Mouse (Mus musculus) embryonic facial prominence, embryonic 13.5 days (tissue): ENCODE measurements around the gene Vps13d. TPM values are rescaled to one million over a fixed set of nuclear protein-coding genes. Genes with fewer than 3 reads are reported as not detected.
"Not testable (repeated sequence)": the region's sequence is repeated elsewhere in the genome, so short reads cannot be mapped to it uniquely, and the experiment has no call there.

Experiments used
- ATAC-seq: fragments of 200-750 bp; cut with Nextera tagmentation; 2 replicates; pipeline ENCODE4 v1.8.0; 2017; ENCODE audit warnings: low read depth; ENCODE audit not compliant: insufficient number of reproducible peaks, insufficient read depth, low FRiP score, low TSS enrichment
- H3K27ac ChIP-seq: fragments of 300-500 bp; sonication (generic); 2 replicates; pipeline ENCODE4 v1.5.1; 2015; ENCODE audit warnings: moderate library complexity, mild to moderate bottlenecking, inconsistent platforms
- H3K27me3 ChIP-seq: fragments of 300-500 bp; sonication (generic); 2 replicates; pipeline ENCODE4 v1.6.1; 2015; ENCODE audit warnings: mild to moderate bottlenecking, inconsistent platforms
- H3K36me3 ChIP-seq: fragments of 300-500 bp; sonication (generic); 2 replicates; pipeline ENCODE4 v1.6.1; 2015; ENCODE audit warnings: mild to moderate bottlenecking, inconsistent platforms
- H3K4me1 ChIP-seq: fragments of 300-500 bp; sonication (generic); 2 replicates; pipeline ENCODE4 v1.6.1; 2015; ENCODE audit warnings: inconsistent platforms
- H3K4me2 ChIP-seq: fragments of 300-500 bp; sonication (generic); 2 replicates; pipeline ENCODE4 v1.6.1; 2015; ENCODE audit warnings: moderate library complexity, mild to moderate bottlenecking, inconsistent platforms
- H3K4me3 ChIP-seq: fragments of 300-500 bp; sonication (generic); 2 replicates; pipeline ENCODE4 v1.5.1; 2015; ENCODE audit warnings: mild to moderate bottlenecking, inconsistent platforms
- H3K9ac ChIP-seq: fragments of 300-500 bp; sonication (generic); 2 replicates; pipeline ENCODE4 v1.6.1; 2015; ENCODE audit warnings: mild to moderate bottlenecking, inconsistent platforms
- H3K9me3 ChIP-seq: fragments of 300-500 bp; sonication (generic); 2 replicates; pipeline ENCODE4 v1.6.1; 2016; ENCODE audit warnings: inconsistent platforms
- WGBS: fragments of 180-500 bp; shearing (Covaris S2); methylation state at CpG from one replicate; pipeline ENCODE4 v1.1.7; 2015; ENCODE audit warnings: mixed read lengths; 5-methylcytosine and 5-hydroxymethylcytosine counted together
- polyA plus RNA-seq: library from polyadenylated mRNA; unstranded; fragments of >200 nt; fragmentation: Nextera tagmentation; extraction: Ambion mirVana; gene quantifications from 2 replicates; pipeline ENCODE4 v1.2.1, GENCODE M21; 2015

The Vps13d gene
- polyA plus RNA-seq, 1 experiment from 2014 or later: 6.7 TPM

- Histone ChIP-seq H3K9me3 (no peaks in the 10 kb centered on the region), H3K36me3 (peaks cover 24% of the 10 kb centered on the region), H3K9ac (no peak overlapping the region), H3K4me1 (peaks cover 21% of the 10 kb centered on the region), H3K27ac (no peak overlapping the region), H3K4me3 (no peak overlapping the region), H3K27me3 (no peaks in the 10 kb centered on the region), H3K4me2 (no peak overlapping the region)
- ATAC-seq: no peak
Observed at GRCm38 (mm10) chr4:145192686-145193085, 2.1 kb downstream of the Vps13d start.

DNA sequence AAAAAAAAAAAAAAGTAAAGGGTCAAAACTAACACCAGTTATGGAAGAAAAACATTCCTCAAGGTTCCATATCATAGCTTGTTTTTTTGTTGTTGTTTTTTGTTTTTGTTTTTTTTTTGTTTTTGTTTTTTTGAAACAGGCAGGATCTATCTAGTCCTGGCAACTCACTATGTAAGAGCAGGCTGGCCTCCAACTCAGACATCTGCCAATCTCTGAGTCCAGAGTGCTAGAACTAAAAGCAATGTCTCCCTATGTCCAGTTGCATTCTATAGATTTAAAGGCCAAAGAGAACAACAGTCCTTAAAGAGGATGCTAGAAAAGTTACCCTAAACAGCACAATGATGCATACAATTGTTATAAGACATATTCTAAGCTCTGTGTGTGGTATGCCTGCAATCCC lies 6.2 kb downstream of the Vps13d start:
- ATAC-seq: no peak
- Histone ChIP-seq H3K36me3 (peaks cover 54% of the 10 kb centered on the region), H3K4me2 (no peak overlapping the region)

DNA sequence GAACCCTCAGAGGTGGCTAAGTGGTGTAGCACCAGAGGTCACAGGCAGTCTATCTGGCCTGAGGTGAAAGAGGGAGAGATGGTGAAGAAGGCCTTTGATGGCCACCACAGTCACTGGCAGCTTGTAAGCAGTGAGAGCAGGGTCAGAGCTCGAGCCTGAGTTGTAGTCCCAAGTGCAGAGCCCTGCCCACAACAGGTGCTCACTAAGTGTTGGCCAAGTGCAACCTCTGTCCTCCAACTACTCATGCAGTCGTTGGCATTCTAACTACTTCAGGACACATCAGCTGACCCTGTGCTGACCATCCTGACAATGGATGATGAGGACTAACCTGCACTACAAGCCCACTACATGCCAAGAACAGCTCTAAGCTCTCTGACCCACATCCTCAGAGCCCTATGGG lies 7.2 kb downstream of the Vps13d start:
- no peak overlapping the region for H3K9ac ChIP-seq
- H3K4me3 ChIP-seq: no peak overlapping the region
- no peak overlapping the region for H3K4me2 ChIP-seq
- no peak for ATAC-seq
- H3K27ac ChIP-seq: no peak overlapping the region
- H3K27me3 ChIP-seq: no peaks in the 10 kb centered on the region
- peaks cover 4% of the 10 kb centered on the region; the same call in 1 of the 2 replicates for H3K4me1 ChIP-seq
- H3K9me3 ChIP-seq: peaks cover 3% of the 10 kb centered on the region; the same call in 1 of the 2 replicates
- 74% methylated on average over 2 of the region's 2 CpGs for WGBS
- H3K36me3 ChIP-seq: peaks cover 57% of the 10 kb centered on the region

More for the DNA sequence above, 6.2 kb downstream of the Vps13d start:
- H3K4me3 ChIP-seq: no peak overlapping the region
- no peaks in the 10 kb centered on the region for H3K27me3 ChIP-seq
- H3K9me3 ChIP-seq: peaks cover 3% of the 10 kb centered on the region; the same call in 1 of the 2 replicates
- no peak overlapping the region for H3K9ac ChIP-seq
- peaks cover 12% of the 10 kb centered on the region for H3K4me1 ChIP-seq
- no peak overlapping the region for H3K27ac ChIP-seq

DNA sequence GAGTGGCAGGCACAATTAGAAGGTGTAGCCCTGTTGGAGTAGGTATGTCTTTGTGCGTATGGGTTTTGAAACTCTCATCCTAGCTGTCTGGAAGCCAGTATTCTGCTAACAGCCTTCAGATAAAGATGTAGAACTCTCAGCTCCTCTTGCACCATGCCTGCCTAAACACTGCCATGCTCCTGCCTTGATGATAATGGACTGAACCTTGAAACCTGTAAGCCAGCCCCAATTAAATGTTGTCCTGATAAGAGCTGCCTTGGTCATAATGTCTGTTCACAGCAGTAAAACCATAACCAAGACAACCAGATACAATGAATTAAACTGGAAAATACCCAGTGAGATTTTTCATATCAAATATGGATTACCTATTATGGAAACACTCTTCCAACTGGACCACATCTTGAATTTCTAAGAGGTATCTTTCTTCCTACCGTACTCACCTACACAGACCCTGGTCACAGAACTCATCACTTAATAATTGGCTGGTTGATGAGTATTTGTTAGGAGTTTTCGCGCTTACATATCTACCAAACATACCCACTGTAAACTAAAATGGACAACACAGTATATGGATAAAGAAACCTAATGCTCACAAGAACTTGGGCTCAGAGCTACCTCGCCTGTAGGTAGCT lies 15.8 kb downstream of the Vps13d start:
- Histone ChIP-seq H3K4me3 (no peak overlapping the region), H3K27me3 (no peaks in the 10 kb centered on the region), H3K4me2 (no peak overlapping the region), H3K9me3 (no peaks in the 10 kb centered on the region), H3K36me3 (peaks cover 54% of the 10 kb centered on the region), H3K27ac (no peak overlapping the region), H3K9ac (no peak overlapping the region), H3K4me1 (no peaks in the 10 kb centered on the region)
- 95% methylated on average over 5 of the region's 5 CpGs for WGBS
- ATAC-seq: no peak

GRCm38 (mm10) chr4:145165542-145165941 lies 29.3 kb downstream of the Vps13d start:
- 93% methylated on average over 3 of the region's 3 CpGs for WGBS
- H3K4me3 ChIP-seq, ATAC-seq, H3K4me1 ChIP-seq, H3K27me3 ChIP-seq, H3K9me3 ChIP-seq, H3K27ac ChIP-seq, H3K9ac ChIP-seq, H3K4me2 ChIP-seq: not testable (repeated sequence)
- H3K36me3 ChIP-seq: peaks cover 89% of the 10 kb centered on the region

DNA sequence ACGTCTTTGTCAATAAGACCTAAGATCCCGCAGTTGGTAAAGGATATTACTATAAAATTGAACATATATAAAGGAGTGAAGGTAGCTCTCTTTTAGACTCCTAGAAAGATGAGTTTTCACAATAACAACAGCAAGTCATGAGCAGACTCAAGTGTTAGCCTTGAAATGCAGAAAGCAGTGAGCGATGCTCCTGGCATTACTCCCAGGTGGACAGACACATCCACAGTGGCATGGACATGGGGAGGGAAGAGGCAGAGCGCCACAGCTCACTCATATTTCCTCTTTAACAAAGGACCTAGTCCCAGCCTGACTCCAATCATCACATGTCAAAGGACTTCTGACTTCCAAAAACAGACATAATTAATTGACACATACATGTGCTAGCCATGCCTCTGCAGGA lies 30.7 kb downstream of the Vps13d start:
- H3K9ac ChIP-seq: no peak overlapping the region
- H3K27me3 ChIP-seq: no peaks in the 10 kb centered on the region
- peaks cover 88% of the 10 kb centered on the region for H3K36me3 ChIP-seq
- H3K4me2 ChIP-seq: no peak overlapping the region
- ATAC-seq: no peak
- 92% methylated on average over 4 of the region's 4 CpGs for WGBS
- no peaks in the 10 kb centered on the region for H3K4me1 ChIP-seq
- H3K27ac ChIP-seq: no peak overlapping the region
- H3K9me3 ChIP-seq: no peaks in the 10 kb centered on the region
- no peak overlapping the region for H3K4me3 ChIP-seq

GRCm38 (mm10) chr4:145161243-145161642 lies 33.6 kb downstream of the Vps13d start:
- Histone ChIP-seq H3K9ac (no peak overlapping the region), H3K27ac (no peak overlapping the region), H3K4me2 (no peak overlapping the region), H3K36me3 (peaks cover 90% of the 10 kb centered on the region), H3K27me3 (no peaks in the 10 kb centered on the region), H3K4me3 (no peak overlapping the region), H3K4me1 (no peaks in the 10 kb centered on the region), H3K9me3 (no peaks in the 10 kb centered on the region)
- no peak for ATAC-seq
- WGBS: 69% methylated on average over 1 of the region's 1 CpGs

GRCm38 (mm10) chr4:145155956-145156355 lies 38.8 kb downstream of the Vps13d start:
- no peaks in the 10 kb centered on the region for H3K9me3 ChIP-seq
- no peaks in the 10 kb centered on the region for H3K27me3 ChIP-seq
- no peak for ATAC-seq
- no peak overlapping the region for H3K4me3 ChIP-seq
- H3K36me3 ChIP-seq: peaks cover 90% of the 10 kb centered on the region
- 48% methylated on average over 8 of the region's 8 CpGs for WGBS
- no peak overlapping the region for H3K4me2 ChIP-seq
- H3K27ac ChIP-seq: no peak overlapping the region
- H3K4me1 ChIP-seq: no peaks in the 10 kb centered on the region
- H3K9ac ChIP-seq: no peak overlapping the region

DNA sequence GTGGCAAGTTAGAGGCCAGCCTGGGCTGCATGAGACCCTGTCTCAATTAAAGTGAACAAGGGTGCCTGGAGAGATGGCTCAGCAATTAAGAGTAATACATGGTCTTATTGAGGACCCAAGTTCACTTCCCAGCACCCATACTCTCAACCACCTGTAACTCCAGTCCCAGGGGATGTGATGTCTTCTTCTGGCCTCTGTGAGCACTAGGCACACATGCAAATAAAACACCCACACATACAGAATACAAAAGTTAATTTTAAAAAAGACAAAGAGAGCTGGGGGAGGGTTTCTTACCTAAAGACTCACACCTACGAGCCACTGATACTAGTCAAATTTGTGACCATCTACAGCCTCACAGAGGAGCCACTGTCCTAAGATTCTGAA lies 43.7 kb downstream of the Vps13d start:
- 90% methylated on average over 1 of the region's 1 CpGs for WGBS
- H3K4me1 ChIP-seq: no peaks in the 10 kb centered on the region
- no peak for ATAC-seq
- H3K9me3 ChIP-seq: no peaks in the 10 kb centered on the region
- no peak overlapping the region for H3K9ac ChIP-seq
- no peak overlapping the region for H3K27ac ChIP-seq
- no peaks in the 10 kb centered on the region for H3K27me3 ChIP-seq
- H3K4me3 ChIP-seq: no peak overlapping the region
- H3K36me3 ChIP-seq: peaks cover 81% of the 10 kb centered on the region
- no peak overlapping the region for H3K4me2 ChIP-seq

DNA sequence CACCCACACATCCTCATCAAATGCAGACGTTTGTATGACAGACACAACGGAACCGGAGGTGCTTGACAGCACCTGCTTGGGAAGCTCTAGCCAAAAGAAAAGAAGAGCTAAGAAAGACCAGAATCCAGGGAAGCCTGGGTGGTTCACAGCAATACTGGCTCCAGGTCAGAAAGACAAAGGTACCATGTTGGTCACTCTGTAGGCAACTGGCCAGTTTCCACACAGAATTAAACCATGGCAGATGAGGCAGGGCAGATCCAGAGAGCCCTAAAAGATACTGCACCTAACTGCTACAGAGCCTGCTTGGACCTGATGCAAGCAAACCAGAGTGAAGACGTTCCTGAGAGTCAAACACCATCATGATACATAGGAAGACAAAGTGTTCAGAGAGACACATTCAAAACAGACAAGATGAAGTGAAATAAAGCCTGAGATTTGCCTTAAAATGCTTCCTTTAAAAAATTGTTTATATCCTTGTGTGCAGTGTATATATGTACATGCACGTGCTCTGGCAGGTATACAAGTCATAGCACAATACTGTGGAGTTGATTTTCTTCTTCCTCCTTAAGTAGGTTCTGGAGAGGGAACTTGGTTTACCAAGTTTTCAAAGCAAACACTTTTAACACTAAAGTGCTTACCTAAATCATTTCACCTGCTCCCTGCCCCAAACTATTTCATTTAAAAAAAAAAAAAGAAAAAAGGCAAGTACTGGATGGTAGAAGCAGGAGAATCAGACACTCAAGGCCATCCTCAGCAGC lies 44.3 kb downstream of the Vps13d start:
- Histone ChIP-seq H3K36me3 (peaks cover 80% of the 10 kb centered on the region), H3K4me1 (no peaks in the 10 kb centered on the region), H3K27me3 (no peaks in the 10 kb centered on the region), H3K9ac (no peak overlapping the region), H3K9me3 (no peaks in the 10 kb centered on the region), H3K4me3 (no peak overlapping the region), H3K27ac (no peak overlapping the region), H3K4me2 (no peak overlapping the region)
- no peak for ATAC-seq
- WGBS: 73% methylated on average over 5 of the region's 5 CpGs

GRCm38 (mm10) chr4:145147006-145147961 lies 47.5 kb downstream of the Vps13d start:
- Histone ChIP-seq H3K9me3 (no peaks in the 10 kb centered on the region), H3K4me3 (no peak overlapping the region), H3K36me3 (peaks cover 77% of the 10 kb centered on the region), H3K4me1 (no peaks in the 10 kb centered on the region), H3K27me3 (no peaks in the 10 kb centered on the region), H3K4me2 (no peak overlapping the region), H3K27ac (no peak overlapping the region), H3K9ac (no peak overlapping the region)
- 80% methylated on average over 5 of the region's 5 CpGs for WGBS
- ATAC-seq: no peak
